Mouse (Mus musculus): ENCODE results near the gene Dbil5.

The Dbil5 gene

GRCm38 (mm10) chr11:76239750-76240149 lies 22.3 kb downstream of the Dbil5 start:
- DNase-seq = no peak

GRCm38 (mm10) chr11:76242901-76243810 lies 25.7 kb downstream of the Dbil5 start, which contains the start of the genes Mrm3 and Glod4:
Gene Mrm3 (plus strand): TSS chr11:76243715.
Gene Glod4 (minus strand): TSS chr11:76243725.
- DNase-seq = peak; percentile 96

GRCm38 (mm10) chr11:76243811-76244546 lies 26.6 kb downstream of the Dbil5 start:
- DNase-seq = no peak

GRCm38 (mm10) chr11:76246439-76246838 lies 29.0 kb downstream of the Dbil5 start:
- DNase-seq = no peak

GRCm38 (mm10) chr11:76247239-76247638 lies 29.8 kb downstream of the Dbil5 start:
- DNase-seq = no peak

- no peak for DNase-seq
Observed at GRCm38 (mm10) chr11:76252036-76252435, 34.6 kb downstream of the Dbil5 start.

GRCm38 (mm10) chr11:76253145-76253917 lies 35.9 kb downstream of the Dbil5 start:
- DNase-seq = peak; percentile 93

- peak; percentile 41 for DNase-seq
Observed at GRCm38 (mm10) chr11:76253918-76254264, 36.5 kb downstream of the Dbil5 start.

GRCm38 (mm10) chr11:76255431-76256001 lies 38.1 kb downstream of the Dbil5 start:
- DNase-seq = peak; percentile 27

- DNase-seq = no peak
Observed at GRCm38 (mm10) chr11:76256129-76256528, 38.7 kb downstream of the Dbil5 start.

GRCm38 (mm10) chr11:76257386-76257785 lies 40.0 kb downstream of the Dbil5 start:
- no peak for DNase-seq

- DNase-seq = no peak
Observed at GRCm38 (mm10) chr11:76258511-76258910, 41.1 kb downstream of the Dbil5 start.

- DNase-seq = no peak
Observed at GRCm38 (mm10) chr11:76260208-76261050, 43.0 kb downstream of the Dbil5 start.

- no peak for DNase-seq
Observed at GRCm38 (mm10) chr11:76261224-76261623, 43.8 kb downstream of the Dbil5 start.

GRCm38 (mm10) chr11:76262611-76263351 lies 45.4 kb downstream of the Dbil5 start:
- no peak for DNase-seq

GRCm38 (mm10) chr11:76267550-76267949 lies 50.1 kb downstream of the Dbil5 start:
- no peak for DNase-seq

- no peak for DNase-seq
Observed at GRCm38 (mm10) chr11:76268001-76268459, 50.6 kb downstream of the Dbil5 start.
